Mouse (Mus musculus): ENCODE data around the gene Sncg. TPM values are rescaled to one million over a fixed set of nuclear protein-coding genes. Genes with fewer than 3 reads are reported as not detected.
"Not testable (repeated sequence)": the region's sequence is repeated elsewhere in the genome, so short reads cannot be mapped to it uniquely, and the experiment has no call there.

The Sncg gene
- polyA plus RNA-seq, 1 experiment from 2014 or later = 136 TPM

GRCm38 (mm10) chr14:34364254-34365146 lies 10.1 kb downstream of the Sncg start:
- WGBS = 75% methylated on average over 15 of the region's 15 CpGs
- ATAC-seq (ENCODE audit: low FRiP score) = peak; percentile 62
- H3K27me3 ChIP-seq; H3K9ac ChIP-seq; H3K36me3 ChIP-seq; H3K9me3 ChIP-seq (replicated peaks); H3K27ac ChIP-seq; H3K4me1 ChIP-seq: not testable (repeated sequence)
- peak overlapping the region; percentile 71 for H3K4me2 ChIP-seq (replicated peaks)
- H3K4me3 ChIP-seq = peak overlapping the region; percentile 41

- ATAC-seq (ENCODE audit: low FRiP score) = peak; percentile 87
- no peak overlapping the region for H3K27ac ChIP-seq
- 2% methylated on average over 32 of the region's 32 CpGs for WGBS
Observed at GRCm38 (mm10) chr14:34363490-34364253, 10.9 kb downstream of the Sncg start.

GRCm38 (mm10) chr14:34362726-34363445 lies 11.7 kb downstream of the Sncg start:
- Histone ChIP-seq H3K9ac (peak overlapping the region; percentile 63; the same call in 1 of the 2 replicates), H3K4me3 (peak overlapping the region; percentile 41), H3K9me3 (replicated peaks) (no peaks in the 10 kb centered on the region), H3K27me3 (peaks cover 4% of the 10 kb centered on the region; the same call in 1 of the 2 replicates), H3K36me3 (no peaks in the 10 kb centered on the region), H3K4me2 (replicated peaks) (peak overlapping the region; percentile 71), H3K27ac (no peak overlapping the region), H3K4me1 (peaks cover 8% of the 10 kb centered on the region; the same call in 1 of the 2 replicates)
- 32% methylated on average over 18 of the region's 18 CpGs for WGBS
- peak; percentile 40; the same call in 1 of the 2 replicates for ATAC-seq (ENCODE audit: low FRiP score)

More at GRCm38 (mm10) chr14:34363490-34364253, 10.9 kb downstream of the Sncg start:
- H3K4me3 ChIP-seq = peak overlapping the region; percentile 41
- H3K9ac ChIP-seq = peak overlapping the region; percentile 63
- H3K27me3 ChIP-seq = peaks cover 4% of the 10 kb centered on the region; the same call in 1 of the 2 replicates
- peak overlapping the region; percentile 71 for H3K4me2 ChIP-seq (replicated peaks)
- no peaks in the 10 kb centered on the region for H3K9me3 ChIP-seq (replicated peaks)
- peaks cover 8% of the 10 kb centered on the region; the same call in 1 of the 2 replicates for H3K4me1 ChIP-seq
- no peaks in the 10 kb centered on the region for H3K36me3 ChIP-seq

- H3K36me3 ChIP-seq = no peaks in the 10 kb centered on the region
- no peak overlapping the region for H3K9ac ChIP-seq
- no peak for ATAC-seq (ENCODE audit: low FRiP score)
- H3K4me3 ChIP-seq = no peak overlapping the region
- WGBS = 89% methylated on average over 4 of the region's 4 CpGs
- no peak overlapping the region for H3K4me2 ChIP-seq (replicated peaks)
- H3K27ac ChIP-seq = no peak overlapping the region
- H3K9me3 ChIP-seq (replicated peaks) = no peaks in the 10 kb centered on the region
- peaks cover 8% of the 10 kb centered on the region; the same call in 1 of the 2 replicates for H3K4me1 ChIP-seq
- H3K27me3 ChIP-seq = peaks cover 4% of the 10 kb centered on the region; the same call in 1 of the 2 replicates
Observed at GRCm38 (mm10) chr14:34362135-34362534, 12.5 kb downstream of the Sncg start.

GRCm38 (mm10) chr14:34360251-34360650 lies 14.3 kb downstream of the Sncg start:
- H3K4me1 ChIP-seq = peaks cover 8% of the 10 kb centered on the region; the same call in 1 of the 2 replicates
- no peak overlapping the region for H3K9ac ChIP-seq
- H3K27me3 ChIP-seq = 0 out of 2 replicates have a peak, but pooled peaks cover 4% of the 10 kb centered on the region
- no peak overlapping the region for H3K27ac ChIP-seq
- no peak overlapping the region for H3K4me2 ChIP-seq (replicated peaks)
- H3K4me3 ChIP-seq = no peak overlapping the region
- 34% methylated on average over 6 of the region's 6 CpGs for WGBS
- no peaks in the 10 kb centered on the region for H3K36me3 ChIP-seq
- ATAC-seq (ENCODE audit: low FRiP score) = no peak
- H3K9me3 ChIP-seq (replicated peaks) = no peaks in the 10 kb centered on the region

GRCm38 (mm10) chr14:34359676-34360244 lies 14.8 kb downstream of the Sncg start:
- no peak overlapping the region for H3K4me3 ChIP-seq
- H3K9ac ChIP-seq = no peak overlapping the region
- 50% methylated on average over 5 of the region's 5 CpGs for WGBS
- H3K9me3 ChIP-seq (replicated peaks) = no peaks in the 10 kb centered on the region
- no peaks in the 10 kb centered on the region for H3K36me3 ChIP-seq
- H3K4me2 ChIP-seq (replicated peaks) = no peak overlapping the region
- peaks cover 8% of the 10 kb centered on the region; the same call in 1 of the 2 replicates for H3K4me1 ChIP-seq
- 0 out of 2 replicates have a peak, but pooled peaks cover 4% of the 10 kb centered on the region for H3K27me3 ChIP-seq
- H3K27ac ChIP-seq = no peak overlapping the region
- ATAC-seq (ENCODE audit: low FRiP score) = no peak

GRCm38 (mm10) chr14:34357671-34358455 lies 16.7 kb downstream of the Sncg start:
- H3K27ac ChIP-seq = no peak overlapping the region
- no peaks in the 10 kb centered on the region for H3K4me1 ChIP-seq
- no peaks in the 10 kb centered on the region for H3K36me3 ChIP-seq
- H3K4me2 ChIP-seq (replicated peaks) = no peak overlapping the region
- no peak overlapping the region for H3K4me3 ChIP-seq
- no peak overlapping the region for H3K9ac ChIP-seq
- ATAC-seq (ENCODE audit: low FRiP score) = no peak
- 86% methylated on average over 7 of the region's 7 CpGs for WGBS
- no peaks in the 10 kb centered on the region for H3K9me3 ChIP-seq (replicated peaks)
- H3K27me3 ChIP-seq = 0 out of 2 replicates have a peak, but pooled peaks cover 4% of the 10 kb centered on the region

GRCm38 (mm10) chr14:34355301-34355700 lies 19.3 kb downstream of the Sncg start, which contains the start of gene Fam25c:
Gene Fam25c (minus strand): TSS chr14:34355433.
- no peak for ATAC-seq (ENCODE audit: low FRiP score)
- Histone ChIP-seq H3K4me1 (no peaks in the 10 kb centered on the region), H3K27ac (no peak within 1 kb of the TSS), H3K4me3 (no peak within 1 kb of the TSS), H3K4me2 (replicated peaks) (no peak within 1 kb of the TSS), H3K36me3 (no peaks in the 10 kb centered on the region), H3K9me3 (replicated peaks) (no peaks in the 10 kb centered on the region), H3K27me3 (no peaks in the 10 kb centered on the region), H3K9ac (no peak within 1 kb of the TSS)
- WGBS = 81% methylated on average over 6 of the region's 6 CpGs

GRCm38 (mm10) chr14:34354456-34354855 lies 20.1 kb downstream of the Sncg start:
- H3K36me3 ChIP-seq = no peaks in the 10 kb centered on the region
- no peak overlapping the region for H3K9ac ChIP-seq
- no peak overlapping the region for H3K4me3 ChIP-seq
- no peak overlapping the region for H3K4me2 ChIP-seq (replicated peaks)
- H3K9me3 ChIP-seq (replicated peaks) = no peaks in the 10 kb centered on the region
- no peak overlapping the region for H3K27ac ChIP-seq
- 87% methylated on average over 4 of the region's 4 CpGs for WGBS
- H3K4me1 ChIP-seq = no peaks in the 10 kb centered on the region
- no peak for ATAC-seq (ENCODE audit: low FRiP score)
- no peaks in the 10 kb centered on the region for H3K27me3 ChIP-seq

GRCm38 (mm10) chr14:34353326-34353725 lies 21.3 kb downstream of the Sncg start:
- Histone ChIP-seq H3K27me3 (no peaks in the 10 kb centered on the region), H3K4me2 (replicated peaks) (no peak overlapping the region), H3K9ac (no peak overlapping the region), H3K4me1 (no peaks in the 10 kb centered on the region), H3K9me3 (replicated peaks) (no peaks in the 10 kb centered on the region), H3K4me3 (no peak overlapping the region), H3K36me3 (no peaks in the 10 kb centered on the region), H3K27ac (no peak overlapping the region)
- ATAC-seq (ENCODE audit: low FRiP score) = no peak
- WGBS = 96% methylated on average over 3 of the region's 3 CpGs

GRCm38 (mm10) chr14:34352523-34352922 lies 22.1 kb downstream of the Sncg start:
- H3K36me3 ChIP-seq = no peaks in the 10 kb centered on the region
- H3K4me1 ChIP-seq = no peaks in the 10 kb centered on the region
- H3K27ac ChIP-seq = no peak overlapping the region
- no peak overlapping the region for H3K9ac ChIP-seq
- ATAC-seq (ENCODE audit: low FRiP score) = no peak
- H3K4me2 ChIP-seq (replicated peaks) = no peak overlapping the region
- H3K9me3 ChIP-seq (replicated peaks) = no peaks in the 10 kb centered on the region
- WGBS = 72% methylated on average over 6 of the region's 6 CpGs
- H3K27me3 ChIP-seq = no peaks in the 10 kb centered on the region
- H3K4me3 ChIP-seq = no peak overlapping the region

Data from hindbrain, embryonic 12.5 days (tissue).